Mouse (Mus musculus): ENCODE measurements around the gene Arfgap3. TPM values are rescaled to one million over a fixed set of nuclear protein-coding genes. Genes with fewer than 3 reads are reported as not detected.
"Not testable (repeated sequence)": the region's sequence is repeated elsewhere in the genome, so short reads cannot be mapped to it uniquely, and the experiment has no call there.

Gene Arfgap3
- total RNA-seq, 1 experiment from 2014 or later: 19.9 TPM

DNA sequence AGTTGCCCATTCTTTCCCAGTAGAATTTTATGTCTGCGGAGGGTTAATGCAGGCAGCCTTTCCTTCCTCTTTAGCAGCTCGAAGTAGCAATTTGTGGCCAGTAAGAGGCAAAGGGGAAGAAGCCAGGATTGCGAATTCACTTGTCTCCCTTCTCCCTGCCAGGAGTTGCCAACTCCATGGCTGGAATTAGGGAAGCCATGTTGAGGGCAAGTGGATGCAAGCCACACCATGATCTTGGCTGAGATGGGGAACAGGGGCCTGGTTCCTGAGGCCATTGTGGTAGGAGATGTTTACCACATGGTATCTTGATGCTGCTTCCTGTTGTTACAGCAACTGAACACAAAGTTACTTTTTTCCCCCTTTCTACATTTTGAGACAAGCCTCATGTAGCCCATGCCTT lies 55.1 kb downstream of the Arfgap3 start:
- no peak for DNase-seq

DNA sequence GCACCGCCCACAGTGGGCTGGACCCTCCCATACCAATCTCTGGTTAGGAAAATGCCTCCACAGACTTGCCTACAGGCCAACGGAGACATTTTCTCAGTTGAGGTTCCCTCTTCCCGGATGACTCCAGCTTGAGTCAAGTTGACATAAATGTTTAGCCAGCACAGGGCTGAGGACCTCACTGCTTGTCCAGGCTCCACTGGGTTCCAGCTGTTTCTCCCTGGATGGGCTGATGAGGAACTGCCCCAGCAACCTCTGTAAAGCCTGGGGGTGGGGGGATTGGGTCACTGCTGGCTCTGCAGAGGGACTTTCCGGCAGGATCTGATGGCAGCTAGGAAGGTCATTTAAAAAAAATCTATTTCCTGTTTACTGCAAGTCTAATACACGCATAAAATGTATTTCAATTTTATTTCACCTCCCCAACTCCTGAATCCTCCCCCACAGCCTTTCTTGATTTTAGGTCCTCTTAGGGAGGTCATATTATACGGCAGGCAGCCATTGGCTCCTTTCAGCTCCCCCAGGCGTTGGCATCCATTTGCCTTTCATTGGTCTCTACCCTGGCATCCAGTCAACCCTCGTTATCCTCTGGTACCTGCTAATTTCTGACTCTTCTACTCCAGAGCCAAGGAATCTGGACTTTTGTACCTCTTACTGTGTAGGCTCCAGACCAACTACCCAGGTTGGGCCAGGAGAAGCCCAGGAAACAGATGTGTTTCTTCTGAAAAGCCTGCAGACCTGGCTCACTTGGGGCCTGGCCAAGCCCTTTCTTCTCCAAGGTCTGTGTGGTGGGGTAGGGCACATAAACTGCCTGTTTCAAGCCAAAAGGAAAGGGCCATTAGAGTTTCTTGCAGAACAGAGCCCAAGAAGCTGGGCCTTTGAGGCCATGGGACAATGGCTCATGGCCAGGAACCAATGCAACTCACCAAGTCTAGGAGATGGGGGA lies 56.1 kb downstream of the Arfgap3 start:
- DNase-seq: peak; percentile 75

DNA sequence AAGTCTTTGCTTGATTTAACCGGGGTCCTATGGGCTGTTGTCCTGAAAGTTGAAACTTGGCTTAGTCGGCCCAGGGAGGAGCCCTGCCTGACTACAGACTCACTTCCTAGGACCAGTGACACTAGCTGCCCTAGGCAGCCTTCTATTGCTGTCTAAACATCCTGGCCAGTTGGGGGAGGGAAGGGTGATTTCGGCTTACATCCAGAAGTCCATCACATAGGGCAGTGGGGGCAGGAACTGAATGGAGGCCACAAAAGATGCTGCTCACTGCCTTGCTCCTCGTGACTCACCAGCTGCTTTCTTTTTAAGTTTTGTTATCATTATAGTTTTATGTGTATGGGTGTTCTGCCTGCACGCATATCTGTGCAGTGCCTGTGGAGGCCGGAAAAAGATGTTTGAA lies 56.9 kb downstream of the Arfgap3 start:
- DNase-seq: peak; percentile 64

DNA sequence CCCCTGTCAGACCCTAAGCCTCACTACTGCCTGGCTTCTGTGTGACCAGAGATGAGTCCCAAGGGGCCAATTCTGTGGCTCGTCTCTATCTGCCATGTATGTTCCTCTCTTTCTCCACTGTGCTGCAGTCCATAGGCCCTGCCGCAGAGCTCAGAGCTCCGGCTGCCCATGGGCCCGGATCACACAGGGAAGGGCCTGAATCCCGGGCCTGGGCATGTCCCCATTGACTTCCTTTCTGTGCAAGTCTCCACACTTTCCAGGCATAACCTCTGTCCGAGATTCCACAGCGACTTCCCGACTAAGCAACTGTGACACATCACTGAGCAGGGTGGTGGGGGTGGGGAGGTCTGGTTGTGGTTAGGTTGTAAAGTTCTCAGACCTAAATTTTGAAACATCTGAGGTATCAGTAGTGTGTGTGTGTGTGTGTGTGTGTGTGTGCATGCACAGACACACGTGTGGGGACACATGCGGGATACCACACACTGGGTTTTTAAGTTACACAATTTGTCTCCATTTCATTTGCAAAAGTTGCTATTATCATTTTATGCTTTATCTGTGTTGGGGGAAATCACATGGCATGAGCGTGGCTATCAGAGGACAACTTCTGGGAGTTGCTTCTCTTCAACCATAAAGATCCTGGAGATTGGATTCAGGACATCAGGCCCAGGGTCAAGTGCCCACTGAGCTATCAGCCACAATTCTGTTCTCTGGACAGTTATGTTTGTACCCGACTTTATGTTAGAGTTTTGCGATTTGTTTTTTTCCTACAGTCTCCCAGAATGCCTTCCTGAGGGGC lies 57.6 kb downstream of the Arfgap3 start:
- peak; percentile 41 for DNase-seq

DNA sequence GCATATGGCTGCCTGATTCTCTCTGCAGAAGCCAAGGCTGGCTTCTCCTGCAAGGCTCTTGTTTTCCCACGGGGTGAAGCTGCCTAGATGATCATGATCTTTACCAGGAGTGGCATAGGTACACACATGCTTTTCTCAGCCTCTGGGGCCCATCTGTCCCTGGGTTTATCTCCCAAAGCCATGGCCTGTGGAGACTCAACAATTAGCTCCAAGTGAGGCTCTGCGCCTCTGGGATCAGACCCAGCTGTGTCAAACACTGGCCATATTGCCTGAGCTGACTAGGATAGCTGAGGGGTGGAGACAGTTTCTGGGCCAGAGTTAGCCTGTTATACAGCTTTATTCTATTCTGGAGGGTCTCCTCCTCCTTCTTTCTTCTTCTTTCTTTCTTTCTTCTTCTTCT lies 59.1 kb downstream of the Arfgap3 start:
- DNase-seq: no peak

DNA sequence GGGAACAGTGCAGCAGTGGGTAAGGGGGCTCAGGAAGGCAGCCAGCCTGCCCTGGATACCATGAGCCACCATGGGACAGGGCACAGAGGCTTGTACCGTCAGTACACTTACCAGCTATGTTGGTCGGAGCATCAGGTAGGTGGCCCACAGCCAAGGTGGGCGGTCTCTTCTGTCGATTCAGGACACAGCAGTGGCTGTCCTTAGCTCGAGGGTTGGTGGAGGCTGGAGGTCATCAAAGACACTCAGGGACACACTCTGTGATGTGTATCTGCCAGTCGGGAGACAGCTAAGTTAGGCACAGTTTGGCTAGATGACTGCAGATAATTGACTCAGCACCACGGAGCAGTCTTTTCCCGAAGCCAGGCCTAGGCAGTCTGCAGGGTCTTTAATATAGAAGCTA lies 65.2 kb downstream of the Arfgap3 start:
- peak; percentile 56 for DNase-seq

DNA sequence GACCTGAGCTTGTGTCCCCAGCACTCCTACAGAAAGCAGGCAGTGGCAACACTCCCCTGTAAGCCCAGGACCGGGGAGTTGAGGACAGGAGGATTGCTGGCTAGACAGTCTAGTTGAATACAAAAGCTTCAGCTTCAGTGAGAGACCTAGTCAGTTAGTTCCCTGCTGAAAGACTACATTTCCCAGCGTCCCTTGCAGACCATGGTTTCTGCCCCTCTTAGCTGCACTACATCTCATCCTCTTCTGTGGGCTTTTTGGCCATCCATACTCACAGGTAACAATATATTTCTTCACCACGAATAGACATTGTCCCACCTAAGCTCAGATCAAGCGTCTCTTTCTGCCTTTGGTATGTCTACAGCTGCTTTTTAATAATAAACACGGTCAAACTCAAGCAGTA lies 67.7 kb downstream of the Arfgap3 start:
- DNase-seq: no peak

DNA sequence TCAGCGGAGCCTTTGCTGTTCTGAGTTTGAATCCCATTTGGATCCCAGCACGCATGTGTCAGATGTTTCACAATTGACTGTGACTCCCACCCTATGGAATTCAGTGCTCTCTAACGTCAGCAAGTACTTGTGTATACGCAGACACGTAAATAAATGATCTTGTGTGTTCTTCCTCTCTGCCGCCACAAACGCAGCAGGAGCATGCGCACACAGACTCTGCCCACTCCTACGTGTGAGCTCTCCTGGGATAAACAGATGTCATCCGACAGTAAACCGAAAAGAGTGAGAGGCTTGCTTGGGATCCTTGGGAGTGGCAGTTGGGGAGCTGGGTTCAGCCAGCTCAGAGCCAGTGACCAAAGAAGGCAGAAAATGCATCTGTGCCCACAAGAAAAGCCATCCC lies 68.7 kb downstream of the Arfgap3 start:
- DNase-seq: no peak

DNA sequence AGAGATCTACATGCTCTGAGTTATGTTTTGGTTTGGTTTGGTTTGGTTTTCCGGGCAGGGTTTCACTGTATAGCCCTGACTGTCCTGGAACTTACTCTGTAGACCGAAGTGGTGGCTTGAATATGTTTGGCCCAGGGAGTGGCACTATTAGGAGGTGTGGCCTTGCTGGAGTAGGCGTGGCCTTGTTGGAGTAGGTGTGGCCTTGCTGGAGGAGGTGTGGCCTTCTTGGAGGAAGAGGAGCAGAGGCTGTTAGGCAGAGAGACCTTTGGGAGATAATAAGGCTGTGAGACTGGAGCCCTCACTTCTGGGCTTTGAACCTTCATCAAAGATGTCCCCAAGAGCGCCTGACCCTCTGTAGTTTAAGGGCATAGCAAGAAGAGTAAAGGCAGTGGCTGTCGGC lies 71.5 kb downstream of the Arfgap3 start:
- DNase-seq: no peak

DNA sequence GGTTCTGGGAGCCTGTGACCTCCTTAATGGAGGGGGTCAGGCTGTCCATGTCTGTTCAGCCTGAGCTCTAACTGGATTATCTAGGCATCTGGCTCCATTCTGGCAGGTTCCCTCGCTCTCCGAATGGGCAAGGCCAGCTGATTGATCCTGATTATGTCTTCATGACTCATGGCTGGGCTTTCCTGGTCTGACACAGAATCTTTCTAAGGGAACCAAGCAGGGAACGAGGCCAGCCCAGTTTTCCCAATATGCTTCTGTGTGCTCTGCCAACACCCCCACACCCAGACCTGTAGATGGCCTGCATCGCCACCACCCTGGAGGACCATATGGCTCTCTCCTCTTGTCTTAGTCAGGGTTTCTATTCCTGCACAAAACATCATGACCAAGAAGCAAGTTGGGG lies 72.6 kb downstream of the Arfgap3 start:
- DNase-seq: peak; percentile 66

DNA sequence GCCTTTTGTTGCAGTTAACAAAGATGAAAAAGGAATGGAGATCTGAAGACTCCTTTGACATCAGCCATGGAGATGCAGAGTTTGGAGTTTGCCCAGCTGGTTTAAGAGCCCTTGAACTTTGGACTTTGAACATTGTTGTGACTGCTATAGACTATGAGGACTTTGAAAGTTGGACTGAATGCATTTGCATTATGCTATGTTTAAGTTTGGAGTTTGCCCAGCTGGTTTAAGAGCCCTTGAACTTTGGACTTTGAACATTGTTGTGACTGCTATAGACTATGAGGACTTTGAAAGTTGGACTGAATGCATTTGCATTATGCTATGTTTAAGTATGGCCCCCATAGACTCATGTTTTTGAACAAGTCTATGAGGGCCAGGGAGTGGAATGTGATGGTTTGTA lies 75.8 kb downstream of the Arfgap3 start:
- DNase-seq: not testable (repeated sequence)

DNA sequence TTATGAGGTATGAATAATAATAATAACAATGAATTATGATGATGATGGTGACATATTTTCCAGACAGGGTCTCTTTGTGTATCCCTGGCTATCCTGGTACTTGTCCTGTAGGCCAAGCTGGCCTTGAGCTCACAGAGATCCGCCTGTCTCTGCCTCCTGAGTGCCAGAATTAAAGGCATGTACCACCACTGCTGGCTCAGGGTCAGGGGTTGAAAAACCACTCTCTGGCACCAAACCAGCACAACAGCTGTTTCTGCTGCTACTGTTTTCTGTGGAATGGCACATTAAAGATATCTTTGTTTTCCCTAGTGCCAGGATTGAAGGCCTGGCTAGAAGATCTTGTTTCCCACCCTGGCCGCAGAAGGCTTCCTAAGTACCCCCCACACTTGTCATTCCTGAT lies 77.0 kb downstream of the Arfgap3 start:
- DNase-seq: no peak

DNA sequence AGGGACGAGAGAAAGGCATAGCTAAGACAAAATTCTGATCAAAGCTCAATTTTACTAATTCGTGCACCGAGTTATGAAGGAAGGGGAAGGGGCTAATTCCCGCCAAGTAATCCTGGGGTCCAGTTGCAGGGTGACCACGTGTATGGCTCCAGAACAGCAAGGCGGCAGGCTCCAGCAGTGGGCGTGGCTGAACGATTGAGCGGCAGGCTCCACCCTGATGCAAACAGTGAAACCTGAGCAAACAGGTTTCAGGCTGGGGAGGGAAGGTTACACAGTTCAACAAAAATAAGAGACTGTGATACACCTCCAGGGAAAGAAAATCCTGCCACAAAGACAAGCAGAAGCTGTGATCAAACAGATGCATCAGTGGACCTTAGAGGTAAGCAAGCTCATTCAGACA lies 78.8 kb downstream of the Arfgap3 start:
- not testable (repeated sequence) for DNase-seq

DNA sequence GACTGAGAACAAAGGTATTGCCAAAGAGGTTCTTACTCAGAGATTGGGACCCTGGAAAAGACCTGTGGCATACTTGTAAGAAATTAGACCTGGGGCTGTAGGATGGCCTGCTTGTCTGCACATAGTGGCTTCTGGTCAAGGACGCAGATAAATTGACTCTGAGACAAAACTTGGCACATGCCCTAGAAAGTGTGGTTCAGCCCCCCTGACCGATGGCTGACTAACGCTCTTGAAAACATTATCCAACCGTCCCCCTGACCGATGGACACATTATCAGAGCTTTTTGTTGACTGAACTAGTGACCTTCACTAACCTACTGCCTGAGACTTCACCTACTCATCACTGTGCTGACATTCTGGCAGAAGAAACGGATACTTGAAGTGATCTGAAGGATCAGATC lies 80.1 kb downstream of the Arfgap3 start:
- DNase-seq: not testable (repeated sequence)

DNA sequence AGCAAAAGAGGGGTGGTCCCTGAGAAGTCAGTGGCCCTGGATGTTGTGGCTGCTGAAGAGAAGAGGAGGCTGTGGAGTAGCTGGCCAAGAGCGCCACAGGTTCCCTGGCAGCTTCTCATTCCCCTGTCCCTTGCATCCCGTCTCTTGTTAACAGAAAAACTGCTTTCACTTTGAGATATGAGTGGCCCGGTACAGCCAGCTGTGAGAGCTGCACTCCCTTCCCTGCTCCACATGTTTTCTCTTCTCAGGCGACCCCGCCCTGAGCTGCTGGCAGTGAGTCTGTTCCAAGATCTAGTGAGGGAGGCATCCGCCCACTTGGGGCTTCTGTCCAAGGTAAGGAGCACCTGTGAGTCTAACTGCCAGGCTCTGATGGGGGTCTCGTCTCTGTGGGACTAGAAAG lies 81.6 kb downstream of the Arfgap3 start:
- peak; percentile 25 for DNase-seq

DNA sequence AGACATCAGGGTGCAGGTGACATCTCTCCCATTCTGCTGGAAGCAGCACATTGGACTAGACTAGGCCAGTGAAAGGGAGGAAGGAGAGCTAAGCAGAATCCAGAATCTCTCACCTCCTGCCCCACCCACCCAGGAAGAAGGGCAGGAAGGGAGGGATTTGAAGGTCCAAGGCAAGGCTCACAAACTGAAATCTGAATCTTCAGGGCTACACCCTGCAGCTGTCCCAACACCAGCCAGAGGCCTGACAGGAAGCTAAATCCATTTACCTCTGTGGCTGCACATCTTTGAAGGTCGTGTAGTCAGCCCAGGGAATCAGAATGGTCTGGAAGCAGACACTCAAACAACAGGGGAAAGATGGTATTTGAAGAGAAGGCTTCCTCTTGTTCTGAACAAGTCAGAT lies 84.8 kb downstream of the Arfgap3 start:
- DNase-seq: peak; percentile 15

DNA sequence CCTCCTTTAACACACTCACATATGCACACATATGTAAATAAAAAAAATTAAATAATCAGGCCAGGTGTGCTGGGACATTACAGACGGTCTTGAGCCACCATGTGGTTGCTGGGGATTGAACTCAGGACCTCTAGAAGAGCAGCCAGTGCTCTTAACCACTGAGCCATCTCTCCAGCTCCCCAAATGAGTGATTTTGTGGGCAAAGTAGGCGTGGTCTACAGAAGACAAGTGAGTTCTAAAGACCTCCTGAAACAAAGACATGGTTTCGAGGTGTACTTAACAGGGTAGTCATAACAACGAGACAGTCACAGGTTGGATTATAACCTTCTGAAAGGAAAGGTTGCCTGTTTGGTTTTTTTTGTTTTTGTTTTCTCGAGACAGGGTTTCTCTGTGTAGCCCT lies 86.6 kb downstream of the Arfgap3 start:
- DNase-seq: no peak

DNA sequence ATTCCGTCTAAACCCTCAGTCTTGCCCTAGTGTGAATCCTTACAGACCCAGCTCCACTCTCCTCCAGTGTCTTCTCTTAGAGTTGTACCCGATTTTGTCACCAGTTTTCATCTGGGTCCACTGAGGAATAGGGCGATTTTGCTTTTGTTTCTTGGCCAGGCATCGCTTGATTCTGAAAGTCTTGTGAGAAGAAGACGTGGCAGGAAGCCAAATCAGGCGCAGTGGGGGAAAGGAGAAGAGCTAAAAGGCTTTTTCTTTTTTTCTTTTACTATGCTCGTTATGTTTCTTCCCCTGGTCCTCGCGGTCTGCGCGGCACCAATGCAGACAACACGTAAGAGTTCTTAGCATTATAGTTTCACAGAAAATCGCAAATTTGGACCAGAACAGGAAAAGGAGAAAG lies 92.1 kb downstream of the Arfgap3 start:
- peak; percentile 23 for DNase-seq

DNA sequence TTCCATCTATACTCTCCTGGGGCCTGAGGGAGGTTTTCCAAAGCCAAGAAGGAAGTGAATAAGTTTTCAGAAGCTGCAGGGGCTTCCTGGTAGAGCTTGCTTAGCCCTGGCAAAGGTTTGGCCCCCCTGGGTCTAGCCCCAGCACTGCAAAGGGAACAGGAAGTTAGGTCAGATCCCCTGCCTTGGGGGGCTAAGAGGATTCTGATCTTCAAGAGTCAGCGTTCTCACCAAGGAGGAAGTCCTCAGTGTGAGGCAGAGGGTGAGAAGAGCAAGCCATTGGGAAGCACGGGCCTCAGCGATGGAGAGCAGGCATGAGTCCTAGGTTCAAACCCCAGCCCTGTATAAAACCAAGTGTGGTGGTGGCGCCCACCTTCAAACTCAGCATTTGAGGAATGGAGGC lies 93.6 kb downstream of the Arfgap3 start:
- no peak for DNase-seq

DNA sequence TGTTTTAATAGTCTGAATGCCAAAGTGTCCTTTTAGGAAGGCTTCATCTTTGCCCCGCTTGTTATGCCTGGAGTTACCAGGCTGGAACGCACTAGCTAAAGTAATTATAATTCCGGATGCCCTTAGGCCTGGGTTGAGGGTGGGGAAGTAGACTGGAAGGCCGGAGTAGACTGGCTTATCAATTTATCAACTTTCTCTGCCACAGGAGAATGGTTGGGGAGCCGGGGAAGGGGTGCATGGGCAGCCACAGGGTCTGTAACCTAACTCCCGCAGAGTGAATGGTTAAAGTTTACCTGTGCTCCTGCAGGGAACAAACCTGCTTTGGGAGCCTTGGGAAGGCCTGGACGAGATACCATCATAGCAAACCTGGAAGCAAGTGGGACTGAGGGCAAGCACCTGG lies 94.1 kb downstream of the Arfgap3 start:
- no peak for DNase-seq

DNA sequence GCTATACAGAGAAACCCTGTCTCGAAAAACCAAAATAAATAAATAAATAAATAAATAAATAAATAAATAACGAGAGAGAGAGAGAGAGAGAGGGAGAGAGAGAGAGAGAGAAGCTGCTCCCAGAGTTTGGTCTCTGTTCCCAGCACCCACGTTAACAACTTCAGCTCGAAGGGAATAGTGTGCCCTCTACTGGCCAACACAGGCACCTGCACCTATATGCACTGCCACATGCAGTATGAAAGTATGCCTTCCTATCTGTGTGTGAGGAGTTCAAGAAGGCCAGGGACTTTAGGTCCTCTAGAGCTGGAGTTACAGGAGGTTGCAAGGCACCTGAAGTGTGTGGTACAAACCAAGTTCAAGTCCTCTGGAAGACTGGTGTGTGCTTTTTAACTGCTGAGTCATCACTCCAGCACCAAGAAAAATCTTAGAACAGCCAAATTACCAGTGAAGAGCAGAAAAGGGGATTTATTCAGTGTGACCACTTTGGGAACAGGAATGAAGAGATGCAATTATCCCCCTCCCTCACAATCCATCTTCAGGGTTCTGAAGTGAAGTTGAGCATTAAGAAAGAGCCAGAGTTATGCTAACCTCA lies 94.8 kb downstream of the Arfgap3 start:
- DNase-seq: no peak

DNA sequence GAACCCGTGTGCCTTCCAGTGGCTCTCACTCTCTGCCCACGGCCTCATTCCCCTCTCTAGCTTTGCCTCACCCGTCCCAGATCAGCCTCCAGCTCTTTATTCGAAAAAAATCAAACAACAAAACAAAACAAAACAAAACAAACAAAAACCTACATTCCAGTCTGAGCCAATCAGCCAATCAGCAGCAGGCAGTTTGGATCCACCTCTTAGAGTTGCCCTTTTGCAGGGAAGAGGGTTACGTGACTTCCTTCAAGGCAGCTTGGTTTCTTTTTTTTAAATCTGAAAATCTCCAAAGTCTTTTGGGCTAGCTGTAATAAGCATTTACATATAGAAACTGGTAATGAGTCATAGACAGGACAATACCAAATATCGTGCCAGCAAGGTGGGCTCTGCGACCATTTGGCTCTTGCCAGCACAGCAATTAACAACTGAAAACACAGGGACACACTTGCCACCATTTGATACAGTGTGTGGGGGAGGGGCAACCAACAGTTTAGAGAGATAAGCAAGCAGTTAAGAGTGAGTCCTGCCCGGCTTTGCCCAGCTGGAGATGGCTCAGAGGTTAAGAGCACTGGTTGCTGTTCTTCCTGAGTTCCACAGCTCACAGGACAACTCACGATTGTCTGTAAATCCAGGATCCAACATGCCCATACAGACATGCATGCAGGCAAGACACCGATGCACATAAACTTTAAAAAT lies 95.5 kb downstream of the Arfgap3 start:
- DNase-seq: no peak

All from adrenal gland, postnatal 14 days (tissue).